Mouse (Mus musculus) neural tube, embryonic 12.5 days (tissue): ENCODE results near the gene Smg1. TPM values are rescaled to one million over a fixed set of nuclear protein-coding genes. Genes with fewer than 3 reads are reported as not detected.
A peak's percentile ranks its signal among the peaks of the same experiment; 100 is the strongest.

Experiments used
- ATAC-seq: fragments of 200-750 bp; cut with Nextera tagmentation; 2 replicates; pipeline ENCODE4 v1.8.0; 2017; ENCODE audit warnings: low read depth, mild to moderate bottlenecking, moderate TSS enrichment, moderate library complexity; ENCODE audit not compliant: low FRiP score
- H3K27ac ChIP-seq: fragments of 300-500 bp; sonication (generic); 2 replicates; pipeline ENCODE4 v1.5.1; 2016
- H3K27me3 ChIP-seq: fragments of 300-500 bp; sonication (generic); replicated peaks from 2 replicates; pipeline ENCODE4 v1.6.1; 2016; ENCODE audit warnings: mild to moderate bottlenecking
- H3K36me3 ChIP-seq: fragments of 300-500 bp; sonication (generic); 2 replicates; pipeline ENCODE4 v1.6.1; 2016; ENCODE audit warnings: mild to moderate bottlenecking
- H3K4me1 ChIP-seq: fragments of 300-500 bp; sonication (generic); 2 replicates; pipeline ENCODE4 v1.6.1; 2016
- H3K4me2 ChIP-seq: fragments of 300-500 bp; sonication (generic); replicated peaks from 2 replicates; pipeline ENCODE4 v1.6.1; 2016; ENCODE audit warnings: mild to moderate bottlenecking
- H3K4me3 ChIP-seq: fragments of 300-500 bp; sonication (generic); 2 replicates; pipeline ENCODE4 v1.5.1; 2016
- H3K9ac ChIP-seq: fragments of 300-500 bp; sonication (generic); 2 replicates; pipeline ENCODE4 v1.6.1; 2016; ENCODE audit warnings: mild to moderate bottlenecking
- H3K9me3 ChIP-seq: fragments of 300-500 bp; sonication (generic); 2 replicates; pipeline ENCODE4 v1.6.1; 2016; ENCODE audit warnings: mild to moderate bottlenecking
- WGBS: fragments of 180-500 bp; shearing (Covaris S2); methylation state at CpG from one replicate; pipeline ENCODE4 v1.1.7; 2016; 5-methylcytosine and 5-hydroxymethylcytosine counted together
- polyA plus RNA-seq: library from polyadenylated mRNA; unstranded; fragments of >200 nt; fragmentation: Nextera tagmentation; extraction: Ambion mirVana; gene quantifications from 2 replicates; pipeline ENCODE4 v1.2.1, GENCODE M21; 2016

The Smg1 gene
- polyA plus RNA-seq, result 18.8 and 24.6 TPM in 2 replicates

GRCm38 (mm10) chr7:118243453-118244385 lies at the start of gene Smg1:
Gene Smg1 (minus strand): TSS chr7:118243670.
- WGBS, result 2% methylated on average over 78 of the region's 79 CpGs
- Histone ChIP-seq H3K4me1 (peaks cover 14% of the 10 kb centered on the region), H3K4me2 (peak within 1 kb of the TSS; percentile 65), H3K9me3 (no peaks in the 10 kb centered on the region), H3K27me3 (no peaks in the 10 kb centered on the region), H3K4me3 (peak within 1 kb of the TSS; percentile 95), H3K36me3 (no peaks in the 10 kb centered on the region), H3K27ac (peak within 1 kb of the TSS; percentile 82), H3K9ac (peak within 1 kb of the TSS; percentile 96)
- peak; percentile 93 for ATAC-seq

GRCm38 (mm10) chr7:118283186-118283585 lies 39.7 kb upstream of the Smg1 start:
- Histone ChIP-seq H3K36me3 (no peaks in the 10 kb centered on the region), H3K9ac (no peak overlapping the region), H3K4me1 (no peaks in the 10 kb centered on the region), H3K27me3 (no peaks in the 10 kb centered on the region), H3K4me2 (no peak overlapping the region), H3K4me3 (no peak overlapping the region), H3K27ac (no peak overlapping the region), H3K9me3 (no peaks in the 10 kb centered on the region; the same call in 1 of the 2 replicates)
- ATAC-seq, result no peak
- 85% methylated on average over 2 of the region's 2 CpGs for WGBS

- no peak for ATAC-seq
These were observed 39.1 kb upstream of the Smg1 start for GRCm38 (mm10) chr7:118282543-118282942.

GRCm38 (mm10) chr7:118279521-118279920 lies 36.1 kb upstream of the Smg1 start:
- no peak overlapping the region for H3K9ac ChIP-seq
- H3K4me1 ChIP-seq, result no peaks in the 10 kb centered on the region
- no peaks in the 10 kb centered on the region for H3K9me3 ChIP-seq
- no peak overlapping the region for H3K4me2 ChIP-seq
- no peaks in the 10 kb centered on the region for H3K36me3 ChIP-seq
- no peak overlapping the region for H3K27ac ChIP-seq
- 64% methylated on average over 3 of the region's 3 CpGs for WGBS
- no peak for ATAC-seq
- H3K4me3 ChIP-seq, result no peak overlapping the region
- H3K27me3 ChIP-seq, result no peaks in the 10 kb centered on the region

More at GRCm38 (mm10) chr7:118282543-118282942, 39.1 kb upstream of the Smg1 start:
- H3K4me3 ChIP-seq, result no peak overlapping the region
- H3K36me3 ChIP-seq, result no peaks in the 10 kb centered on the region
- no peaks in the 10 kb centered on the region; the same call in 1 of the 2 replicates for H3K9me3 ChIP-seq
- H3K9ac ChIP-seq, result no peak overlapping the region
- no peaks in the 10 kb centered on the region for H3K4me1 ChIP-seq
- 83% methylated on average over 9 of the region's 9 CpGs for WGBS
- no peak overlapping the region for H3K27ac ChIP-seq
- no peaks in the 10 kb centered on the region for H3K27me3 ChIP-seq
- no peak overlapping the region for H3K4me2 ChIP-seq

DNA sequence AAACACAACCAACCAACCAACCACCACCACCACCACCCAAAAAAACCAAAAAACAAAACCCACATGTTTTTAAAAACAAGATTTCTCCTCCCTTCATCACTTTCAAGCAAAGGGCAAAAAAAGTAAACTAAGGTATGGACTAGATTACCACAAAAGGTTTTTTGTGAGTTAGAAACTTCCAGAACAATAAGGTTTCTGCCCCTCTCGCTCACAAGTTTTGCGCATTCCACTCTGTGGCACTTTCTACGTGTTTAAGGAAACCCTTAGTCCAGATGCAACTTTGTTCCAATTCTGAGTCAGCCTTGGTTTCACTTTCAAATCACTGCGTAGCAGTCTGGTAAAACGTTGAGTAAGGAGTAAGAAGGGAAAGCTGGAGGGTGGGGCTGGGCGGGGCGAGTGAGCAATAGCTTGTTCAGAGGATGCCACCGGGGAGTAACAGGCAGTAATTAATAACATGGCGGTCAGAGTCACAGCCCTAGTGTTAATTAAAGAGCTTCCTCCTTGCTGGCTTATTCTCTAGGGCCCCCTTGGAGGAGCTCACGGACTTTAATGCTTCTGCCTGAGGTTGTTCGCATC lies 34.0 kb upstream of the Smg1 start:
- no peaks in the 10 kb centered on the region for H3K36me3 ChIP-seq
- no peak overlapping the region for H3K27ac ChIP-seq
- H3K9me3 ChIP-seq, result no peaks in the 10 kb centered on the region
- no peak overlapping the region for H3K4me3 ChIP-seq
- ATAC-seq, result no peak
- no peak overlapping the region for H3K9ac ChIP-seq
- H3K27me3 ChIP-seq, result no peaks in the 10 kb centered on the region
- 61% methylated on average over 11 of the region's 11 CpGs for WGBS
- no peak overlapping the region for H3K4me2 ChIP-seq
- H3K4me1 ChIP-seq, result no peaks in the 10 kb centered on the region

DNA sequence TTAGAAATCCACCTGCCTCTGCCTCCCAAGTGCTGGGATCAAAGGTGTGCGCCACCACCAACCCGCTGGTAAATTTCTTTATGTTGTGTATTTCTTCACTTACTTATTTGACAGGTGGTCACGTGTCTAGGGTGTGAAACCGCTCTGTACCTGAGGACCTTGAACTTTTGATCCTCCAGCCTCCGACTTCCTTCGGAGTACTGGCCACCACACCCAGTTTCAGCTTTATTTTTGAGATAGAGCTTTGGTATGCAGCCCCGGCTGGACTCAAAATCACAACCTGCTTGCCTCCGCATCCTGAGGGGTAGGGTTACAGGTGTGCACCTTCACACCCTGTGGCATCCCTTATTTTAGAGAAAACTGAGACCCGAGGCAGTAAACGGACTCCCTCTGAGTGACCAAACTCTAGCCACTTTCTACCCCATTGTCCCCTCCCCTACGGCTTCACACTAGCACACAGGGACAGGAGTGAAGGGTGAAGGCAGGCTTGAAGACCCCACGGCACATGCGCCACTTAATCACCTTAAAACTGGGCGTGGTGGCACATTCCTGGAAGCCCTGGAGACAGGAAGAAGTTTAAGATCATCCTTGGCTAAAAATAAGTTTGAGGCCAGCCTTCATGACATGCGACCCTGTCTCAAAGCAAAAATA lies 33.3 kb upstream of the Smg1 start:
- no peak overlapping the region for H3K9ac ChIP-seq
- WGBS, result 86% methylated on average over 15 of the region's 15 CpGs
- H3K27ac ChIP-seq, result no peak overlapping the region
- no peaks in the 10 kb centered on the region for H3K27me3 ChIP-seq
- no peak for ATAC-seq
- no peak overlapping the region for H3K4me3 ChIP-seq
- no peaks in the 10 kb centered on the region for H3K36me3 ChIP-seq
- no peaks in the 10 kb centered on the region for H3K4me1 ChIP-seq
- H3K4me2 ChIP-seq, result no peak overlapping the region
- H3K9me3 ChIP-seq, result no peaks in the 10 kb centered on the region

DNA sequence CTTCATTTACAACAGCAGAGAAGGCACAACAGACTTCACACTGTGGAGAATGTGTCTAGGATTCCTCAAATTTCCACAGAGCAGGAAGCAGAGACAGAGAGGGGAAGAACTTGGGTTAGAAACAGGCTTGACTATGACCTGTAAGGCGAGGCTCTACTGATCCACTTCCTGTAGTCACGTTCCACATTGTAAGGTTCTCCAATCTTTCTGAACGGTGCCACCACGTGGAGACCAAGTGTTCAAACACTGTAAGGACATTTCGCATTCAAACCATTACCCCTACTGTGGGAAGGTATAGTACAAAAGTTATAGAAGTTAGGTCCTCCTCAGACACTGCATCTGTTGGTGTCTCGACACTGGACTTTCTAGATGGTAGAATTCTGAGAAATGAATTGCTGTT lies 31.8 kb upstream of the Smg1 start:
- no peak for ATAC-seq

DNA sequence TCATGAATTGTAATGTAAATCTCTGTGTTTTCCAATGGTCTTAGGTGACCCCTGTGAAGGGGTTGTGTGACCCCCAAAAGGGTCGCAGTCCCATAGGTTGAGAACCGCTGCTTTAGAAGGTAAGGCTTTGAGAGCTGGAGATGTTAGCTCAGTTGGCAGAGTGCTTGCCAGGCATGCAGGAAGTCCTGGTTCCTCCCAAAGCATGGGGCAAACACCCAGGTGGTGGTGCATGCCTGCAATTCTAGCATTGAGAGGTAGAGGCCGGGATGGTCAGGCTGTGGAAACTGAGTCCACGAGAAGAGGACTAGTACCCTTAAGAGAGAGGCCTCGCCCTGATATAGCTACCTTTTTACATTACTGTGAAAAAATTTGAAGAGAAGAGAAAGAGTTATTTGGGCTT lies 31.4 kb upstream of the Smg1 start:
- Histone ChIP-seq H3K36me3 (no peaks in the 10 kb centered on the region), H3K4me2 (no peak overlapping the region), H3K4me3 (no peak overlapping the region), H3K27ac (no peak overlapping the region), H3K4me1 (no peaks in the 10 kb centered on the region), H3K27me3 (no peaks in the 10 kb centered on the region), H3K9ac (no peak overlapping the region), H3K9me3 (no peaks in the 10 kb centered on the region)
- no peak for ATAC-seq
- WGBS, result 94% methylated on average over 5 of the region's 5 CpGs

More for the DNA sequence above, 31.8 kb upstream of the Smg1 start:
- 90% methylated on average over 6 of the region's 6 CpGs for WGBS
- Histone ChIP-seq H3K27me3 (no peaks in the 10 kb centered on the region), H3K9me3 (no peaks in the 10 kb centered on the region), H3K4me3 (no peak overlapping the region), H3K4me1 (no peaks in the 10 kb centered on the region), H3K27ac (no peak overlapping the region), H3K36me3 (no peaks in the 10 kb centered on the region), H3K9ac (no peak overlapping the region), H3K4me2 (no peak overlapping the region)

DNA sequence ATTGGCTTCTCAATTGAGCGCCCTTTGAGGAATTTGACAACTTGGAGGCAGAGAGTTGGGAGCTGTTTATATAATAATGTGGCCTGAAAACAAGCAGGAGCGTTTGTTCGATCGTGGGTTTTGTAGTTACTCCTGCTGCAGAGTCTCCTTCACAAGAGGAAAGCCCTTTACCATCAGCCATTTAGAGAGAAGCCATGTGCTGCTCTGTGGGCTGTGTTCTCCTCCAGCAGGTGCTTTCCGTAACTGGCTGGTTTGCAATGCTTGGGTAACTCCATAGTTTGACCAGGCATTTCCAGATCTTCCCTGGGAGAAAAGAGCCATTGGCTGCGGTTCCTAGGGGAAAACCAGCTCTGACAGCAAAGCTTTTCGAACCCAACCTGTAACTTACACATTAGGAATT lies 30.7 kb upstream of the Smg1 start:
- Histone ChIP-seq H3K4me1 (no peaks in the 10 kb centered on the region), H3K4me3 (no peak overlapping the region), H3K36me3 (no peaks in the 10 kb centered on the region), H3K27ac (no peak overlapping the region), H3K4me2 (no peak overlapping the region), H3K9me3 (no peaks in the 10 kb centered on the region), H3K9ac (no peak overlapping the region), H3K27me3 (no peaks in the 10 kb centered on the region)
- ATAC-seq, result no peak
- WGBS, result 63% methylated on average over 7 of the region's 7 CpGs

DNA sequence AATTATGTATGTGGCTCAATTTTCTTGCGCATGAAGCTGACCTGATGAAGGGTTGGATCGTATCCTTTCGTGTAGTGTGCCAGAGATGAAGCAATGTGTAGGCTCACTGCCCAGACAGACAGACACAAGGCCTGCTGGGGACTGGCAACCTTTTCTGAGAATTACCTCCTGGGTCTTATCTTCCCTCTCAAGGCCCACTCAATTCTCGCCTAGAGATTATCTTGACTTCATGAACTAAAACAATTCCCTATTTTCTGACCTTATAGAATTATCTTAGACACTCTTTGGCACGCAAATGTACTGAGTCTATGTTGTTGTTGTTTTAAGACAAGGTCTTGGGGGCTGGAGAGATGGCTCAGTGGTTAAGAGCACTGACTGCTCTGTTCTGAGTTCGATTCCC lies 22.6 kb upstream of the Smg1 start:
- Histone ChIP-seq H3K9me3 (no peaks in the 10 kb centered on the region), H3K9ac (no peak overlapping the region), H3K27me3 (no peaks in the 10 kb centered on the region), H3K27ac (no peak overlapping the region), H3K4me1 (no peaks in the 10 kb centered on the region), H3K4me2 (no peak overlapping the region), H3K4me3 (no peak overlapping the region), H3K36me3 (no peaks in the 10 kb centered on the region)
- no peak for ATAC-seq
- WGBS, result 93% methylated on average over 6 of the region's 6 CpGs

DNA sequence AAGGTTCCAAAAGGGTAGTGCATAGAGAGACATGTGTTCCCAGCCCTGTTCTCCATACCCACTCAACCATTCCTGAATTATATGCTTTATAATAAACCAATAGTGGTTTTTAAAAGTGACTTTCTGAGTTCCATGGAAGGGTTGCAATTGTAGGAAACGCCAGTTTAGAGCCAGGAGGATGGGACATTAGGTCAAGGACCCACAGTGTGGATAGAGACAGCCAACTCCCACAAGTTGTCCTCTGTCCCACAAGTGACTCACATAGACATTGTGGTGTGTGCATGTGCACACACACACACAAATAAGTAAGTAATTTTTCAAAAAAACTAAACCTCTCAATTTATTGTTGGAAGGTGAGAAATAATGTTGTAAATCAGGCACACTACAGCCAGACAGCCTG lies 20.1 kb upstream of the Smg1 start:
- Histone ChIP-seq H3K36me3 (no peaks in the 10 kb centered on the region), H3K4me2 (no peak overlapping the region), H3K9me3 (no peaks in the 10 kb centered on the region), H3K4me3 (no peak overlapping the region), H3K9ac (no peak overlapping the region), H3K27me3 (no peaks in the 10 kb centered on the region), H3K27ac (no peak overlapping the region), H3K4me1 (no peaks in the 10 kb centered on the region)
- 73% methylated on average over 1 of the region's 1 CpGs for WGBS
- ATAC-seq, result no peak

DNA sequence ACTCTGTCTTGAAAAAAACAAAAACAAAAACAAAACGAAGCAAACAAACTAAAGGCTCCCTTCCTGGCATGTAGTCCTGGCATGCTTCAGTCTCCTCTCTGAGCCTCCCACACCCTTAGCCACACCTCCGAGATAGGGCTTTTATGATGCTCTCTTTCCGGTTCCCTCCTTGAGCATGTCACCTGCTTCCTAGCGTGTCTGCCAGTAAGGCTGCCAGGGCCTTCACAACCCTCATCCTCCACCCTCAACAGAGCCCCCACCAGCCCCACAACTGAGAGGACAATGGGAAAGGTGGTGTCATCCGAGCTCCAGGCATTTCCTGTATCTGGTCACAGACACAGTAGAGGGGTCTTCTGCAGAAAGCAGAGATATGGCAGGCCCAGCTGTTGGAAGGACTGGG lies 18.9 kb upstream of the Smg1 start:
- no peaks in the 10 kb centered on the region for H3K9me3 ChIP-seq
- no peaks in the 10 kb centered on the region for H3K36me3 ChIP-seq
- no peak overlapping the region for H3K27ac ChIP-seq
- no peak for ATAC-seq
- WGBS, result 66% methylated on average over 5 of the region's 5 CpGs
- no peak overlapping the region for H3K4me2 ChIP-seq
- H3K4me3 ChIP-seq, result no peak overlapping the region
- no peak overlapping the region for H3K9ac ChIP-seq
- H3K27me3 ChIP-seq, result no peaks in the 10 kb centered on the region
- no peaks in the 10 kb centered on the region for H3K4me1 ChIP-seq
